ENCODE assay signal across 35 mouse cellular contexts in the genomic region with DNA sequence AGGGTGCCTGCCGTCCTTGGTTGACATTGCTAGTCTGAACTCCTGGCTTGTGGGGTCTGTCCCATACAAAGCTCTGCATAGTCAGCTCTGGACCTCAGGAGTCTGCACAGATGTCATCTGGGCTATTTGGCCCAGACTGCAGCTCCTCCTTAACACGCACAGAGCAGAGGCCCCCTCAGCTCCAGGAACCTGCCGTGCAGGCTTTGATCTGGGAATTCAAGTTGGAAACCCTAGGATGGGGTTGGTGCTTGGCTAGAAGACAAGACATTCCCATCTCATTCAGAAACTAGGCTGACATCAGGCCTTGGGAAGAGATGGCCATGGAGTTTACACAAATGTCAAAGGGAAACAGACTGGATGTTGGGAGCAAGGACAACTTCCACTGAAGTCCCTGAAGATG. TPM values are rescaled to one million over a fixed set of nuclear protein-coding genes. Genes with fewer than 3 reads are reported as not detected.
DNase-seq lines count a peak whose midpoint lies in the region; ATAC-seq lines count a peak whose summit lies in the region.
"Had no signal": no experiment of that assay in that cellular context is flagged by ENCODE, and none has a peak within 500 bp of the region (broad histone marks: within the 10 kb centered on the region; RNA-seq: fewer than 3 reads in every experiment).

No protein-coding gene starts in this region.

- H3K36me3 ChIP-seq in midbrain, embryonic 10.5 days: no peaks in the 10 kb centered on the region
- no peaks in the 10 kb centered on the region for H3K36me3 ChIP-seq in midbrain, embryonic 11.5 days (ENCODE audit: control insufficient read depth, insufficient read depth, low read length)
- H3K36me3 ChIP-seq in neural tube, embryonic 14.5 days (ENCODE audit: control insufficient read depth, insufficient read depth, low read length): no peaks in the 10 kb centered on the region
- H3K36me3 ChIP-seq: heart, embryonic 13.5 days; hindbrain, embryonic 15.5 days; kidney, embryonic 15.5 days; liver, embryonic 12.5 days had no signal

- H3K4me2 ChIP-seq in midbrain, embryonic 11.5 days: no peak overlapping the region
- no peak overlapping the region for H3K4me2 ChIP-seq in neural tube, embryonic 14.5 days (ENCODE audit: low read depth, low read length)
- H3K4me2 ChIP-seq: forebrain, embryonic 13.5 days; heart, embryonic 13.5 days; hindbrain, embryonic 15.5 days; kidney, embryonic 15.5 days; liver, embryonic 12.5 days had no signal

- no peaks in the 10 kb centered on the region for H3K27me3 ChIP-seq in midbrain, embryonic 10.5 days (ENCODE audit: low read depth, poor library complexity, severe bottlenecking)
- no peaks in the 10 kb centered on the region for H3K27me3 ChIP-seq in midbrain, embryonic 11.5 days (ENCODE audit: control insufficient read depth, insufficient read depth, low read length)
- no peaks in the 10 kb centered on the region for H3K27me3 ChIP-seq in neural tube, embryonic 14.5 days (ENCODE audit: control insufficient read depth, insufficient read depth, low read length)
- H3K27me3 ChIP-seq: hindbrain, embryonic 15.5 days had no signal

- H3K9ac ChIP-seq in midbrain, embryonic 11.5 days (ENCODE audit: low read length): no peak overlapping the region
- H3K9ac ChIP-seq in neural tube, embryonic 14.5 days (replicated peaks; ENCODE audit: low read depth, low read length): no peak overlapping the region
- H3K9ac ChIP-seq: forebrain, embryonic 13.5 days; heart, embryonic 13.5 days; hindbrain, embryonic 15.5 days; kidney, embryonic 15.5 days; liver, embryonic 12.5 days; liver, postnatal 0 days had no signal

- H3K4me3 ChIP-seq in midbrain, embryonic 10.5 days: no peak overlapping the region
- H3K4me3 ChIP-seq in midbrain, embryonic 11.5 days (ENCODE audit: low read depth, low read length): no peak overlapping the region
- H3K4me3 ChIP-seq in neural tube, embryonic 14.5 days (ENCODE audit: low read depth, low read length): no peak overlapping the region
- H3K4me3 ChIP-seq: forebrain, embryonic 13.5 days; heart, embryonic 13.5 days; hindbrain, embryonic 15.5 days; kidney, embryonic 15.5 days; layer of hippocampus, adult 2 months; liver, embryonic 12.5 days had no signal

- 69% methylated on average over 3 of the region's 3 CpGs for WGBS in midbrain, embryonic 10.5 days
- WGBS in midbrain, embryonic 11.5 days: 60% methylated on average over 3 of the region's 3 CpGs
- 30% methylated on average over 3 of the region's 3 CpGs for WGBS in neural tube, embryonic 14.5 days

- H3K4me1 ChIP-seq in midbrain, embryonic 10.5 days: peaks cover 36% of the 10 kb centered on the region
- peaks cover 6% of the 10 kb centered on the region for H3K4me1 ChIP-seq in midbrain, embryonic 11.5 days (ENCODE audit: control insufficient read depth, insufficient read depth, low read length)
- H3K4me1 ChIP-seq in neural tube, embryonic 14.5 days (ENCODE audit: control insufficient read depth, insufficient read depth, low read length): peaks cover 33% of the 10 kb centered on the region
- H3K4me1 ChIP-seq: heart, embryonic 13.5 days; kidney, embryonic 15.5 days; liver, embryonic 12.5 days had no signal

- peak overlapping the region; percentile 42; the same call in 1 of the 2 replicates for H3K27ac ChIP-seq in midbrain, embryonic 10.5 days (replicated peaks)
- H3K27ac ChIP-seq in midbrain, embryonic 11.5 days (ENCODE audit: low read depth, low read length): no peak overlapping the region
- peak overlapping the region; percentile 52; the same call in 1 of the 2 replicates for H3K27ac ChIP-seq in neural tube, embryonic 14.5 days (ENCODE audit: low read depth, low read length)
- H3K27ac ChIP-seq: forebrain, embryonic 13.5 days; heart, embryonic 13.5 days; hindbrain, embryonic 15.5 days; kidney, embryonic 15.5 days; layer of hippocampus, adult 2 months; liver, embryonic 12.5 days; stomach, postnatal 0 days had no signal

- no peak for ATAC-seq in midbrain, embryonic 11.5 days (ENCODE audit: low FRiP score)
- no peak for ATAC-seq in neural tube, embryonic 14.5 days (ENCODE audit: low read depth)
- ATAC-seq: activated CD4-positive, CD25-positive, alpha-beta regulatory T cell, adult 4 months; forebrain, embryonic 13.5 days; liver, embryonic 12.5 days; liver, postnatal 0 days had no signal

- DNase-seq in adrenal gland, adult 2 months: peak; percentile 23
- no peak for DNase-seq in adrenal gland, postnatal 4 days (ENCODE audit: low spot score in 2 of 2)
- DNase-seq in cerebellum, postnatal 10 days: peak; percentile 56 to 73
- DNase-seq in cerebellum, adult 11 months: no peak
- no peak for DNase-seq in midbrain, embryonic 10.5 days (ENCODE audit: low spot score)
- DNase-seq in midbrain, embryonic 11.5 days (ENCODE audit: low spot score, missing footprints): no peak
- no peak for DNase-seq in heart, postnatal 4 days
- DNase-seq: cerebellum, postnatal 14 days; gastrocnemius, postnatal 10 days; heart, postnatal 10 days; kidney, adult 18-20 months; kidney, postnatal 36 days; liver, postnatal 0 days; lung, postnatal 36 days; right cerebral cortex, postnatal 4 days; thymus, adult 18-20 months; thymus, postnatal 25 days had no signal

- H3K9me3 ChIP-seq in midbrain, embryonic 10.5 days (replicated peaks): no peaks in the 10 kb centered on the region
- H3K9me3 ChIP-seq in midbrain, embryonic 11.5 days (ENCODE audit: control insufficient read depth, low read length): no peaks in the 10 kb centered on the region
- H3K9me3 ChIP-seq in neural tube, embryonic 14.5 days (ENCODE audit: control insufficient read depth, low read length): no peaks in the 10 kb centered on the region
- H3K9me3 ChIP-seq: forebrain, embryonic 13.5 days; heart, embryonic 13.5 days; hindbrain, embryonic 15.5 days; kidney, embryonic 15.5 days; liver, embryonic 12.5 days had no signal

RNA-seq across cellular contexts. Expression of gene Srrm3, which starts 17.8 kb away (rescaled TPM):
- total RNA-seq in adrenal gland, adult 2 months (2021): 1 to 10 TPM; 2.8 to 3.9 TPM
- polyA plus RNA-seq in adrenal gland, adult 2 months (2012; rRNA removed): 3.0 and 3.6 TPM in 2 replicates
- total RNA-seq in adrenal gland, postnatal 4 days (2021): 1 to 10 TPM; 7.5 to 7.9 TPM
- 14.0 and 26.1 TPM in 2 replicates for polyA plus RNA-seq in midbrain, embryonic 10.5 days (2016; fragmentation: Nextera tagmentation; extraction: Ambion mirVana)
- polyA plus RNA-seq in midbrain, embryonic 11.5 days (2014; fragmentation: Nextera tagmentation; extraction: Ambion mirVana): 19.0 and 20.7 TPM in 2 replicates
- 61.0 and 65.9 TPM in 2 replicates for polyA plus RNA-seq in neural tube, embryonic 14.5 days (2014; fragmentation: Nextera tagmentation; extraction: Ambion mirVana)
- total RNA-seq in heart, postnatal 4 days (2021): under 1 TPM; 0.12 to 0.20 TPM
- total RNA-seq: CH12.LX; heart, adult 8-10 months; megakaryocyte, adult 5-6 weeks; monocyte, adult 5-6 weeks had no signal
- polyA plus RNA-seq: activated CD4-positive, CD25-positive, alpha-beta regulatory T cell, adult 4 months; C2C12; liver, embryonic 12.5 days; liver, postnatal 0 days had no signal

RNA-seq across cellular contexts. Expression of gene Mdh2, which starts 46.2 kb away (rescaled TPM):
- total RNA-seq in adrenal gland, adult 2 months (2021): 100 to 1,000 TPM; 593 to 606 TPM
- polyA plus RNA-seq in adrenal gland, adult 2 months (2012; rRNA removed): 1,232 and 1,278 TPM in 2 replicates
- 100 to 1,000 TPM; 433 to 459 TPM for total RNA-seq in adrenal gland, postnatal 4 days (2021)
- 616 and 619 TPM in 2 replicates for polyA plus RNA-seq in midbrain, embryonic 10.5 days (2016; fragmentation: Nextera tagmentation; extraction: Ambion mirVana)
- polyA plus RNA-seq in midbrain, embryonic 11.5 days (2014; fragmentation: Nextera tagmentation; extraction: Ambion mirVana): 562 and 580 TPM in 2 replicates
- 680 and 694 TPM in 2 replicates for polyA plus RNA-seq in neural tube, embryonic 14.5 days (2014; fragmentation: Nextera tagmentation; extraction: Ambion mirVana)
- 1,000 to 10,000 TPM; 1,387 to 1,444 TPM for total RNA-seq in heart, postnatal 4 days (2021)

RNA-seq across cellular contexts. Expression of gene Styxl1, which starts 46.3 kb away (rescaled TPM):
- under 1 TPM; 0.32 to 0.52 TPM for total RNA-seq in adrenal gland, adult 2 months (2021)
- 0.29 and 0.48 TPM in 2 replicates for polyA plus RNA-seq in adrenal gland, adult 2 months (2012; rRNA removed)
- 1 to 10 TPM; 1.6 to 1.7 TPM for total RNA-seq in adrenal gland, postnatal 4 days (2021)
- 0.41 TPM in 1 of 2 replicates, not detected in the other for polyA plus RNA-seq in midbrain, embryonic 10.5 days (2016; fragmentation: Nextera tagmentation; extraction: Ambion mirVana)
- polyA plus RNA-seq in midbrain, embryonic 11.5 days (2014; fragmentation: Nextera tagmentation; extraction: Ambion mirVana): not detected in 2 replicates
- polyA plus RNA-seq in neural tube, embryonic 14.5 days (2014; fragmentation: Nextera tagmentation; extraction: Ambion mirVana): 0.76 TPM in 1 of 2 replicates, not detected in the other
- total RNA-seq in heart, postnatal 4 days (2021): not detected
- total RNA-seq: CH12.LX; ES-E14; gastrocnemius, postnatal 10 days; heart, adult 8-10 months; heart, postnatal 10 days; layer of hippocampus, adult 2 months; left cerebral cortex, postnatal 36 days; monocyte, adult 5-6 weeks had no signal
- polyA plus RNA-seq: C2C12; heart, embryonic 13.5 days; intestine, embryonic 14.5 days; liver, embryonic 12.5 days; spleen, adult 2 months had no signal

Comparison
In these comparisons a context has a peak if more than half of its experiments do, and no peak if none do; other contexts are left out.
1. DNase-seq: peak in adrenal gland, adult 2 months (single experiment) and cerebellum, postnatal 10 days (2 of 2); none in adrenal gland, postnatal 4 days (0 of 2), cerebellum, adult 11 months (single experiment), midbrain, embryonic 10.5 days (single experiment), midbrain, embryonic 11.5 days (single experiment) and heart, postnatal 4 days (single experiment).